Mouse (Mus musculus) adrenal gland, postnatal 36 days (tissue): ENCODE measurements around the gene H2al1d. TPM values are rescaled to one million over a fixed set of nuclear protein-coding genes. Genes with fewer than 3 reads are reported as not detected.

Source experiments
- total RNA-seq, 2 experiments: library from RNA; stranded (reverse); gene quantifications; 2 replicates each; pipeline ENCODE4 v1.2.3; 2021

The H2al1d gene
- total RNA-seq, 2 experiments from 2014 or later: not detected

Other genes starting within 250 kb of the H2al1d start
- not detected for gene H2al1a, start 9.6 kb upstream of the H2al1d start, total RNA-seq
- not detected for gene H2al1b, start 6.4 kb upstream of the H2al1d start, total RNA-seq
- not detected for gene H2al1c, start 3.2 kb upstream of the H2al1d start, total RNA-seq
- gene H2al1e, start 3.1 kb downstream of the H2al1d start, total RNA-seq: not detected
- gene H2al1f, start 6.3 kb downstream of the H2al1d start, total RNA-seq: not detected
- gene H2al1g, start 9.4 kb downstream of the H2al1d start, total RNA-seq: not detected
- gene H2al1h, start 12.7 kb downstream of the H2al1d start, total RNA-seq: not detected
- gene H2al1i, start 15.8 kb downstream of the H2al1d start, total RNA-seq: not detected
- gene H2al1j, start 19.0 kb downstream of the H2al1d start, total RNA-seq: not detected